Mouse (Mus musculus) brain, embryonic 14.5 days (tissue): Measurements from ENCODE around the gene Mcat. TPM values are rescaled to one million over a fixed set of nuclear protein-coding genes. Genes with fewer than 3 reads are reported as not detected.
"Not testable (repeated sequence)": the region's sequence is repeated elsewhere in the genome, so short reads cannot be mapped to it uniquely, and the experiment has no call there.

ENCODE experiments used
- DNase-seq: peaks from one replicate; pipeline ENCODE4 v3.0.0-alpha.2; 2011; ENCODE audit warnings: low read depth
- CTCF ChIP-seq: fragments of 200-500 bp; IDR thresholded peaks from 2 replicates; pipeline ENCODE4 v1.5.1; 2012; ENCODE audit warnings: inconsistent platforms, mild to moderate bottlenecking, moderate library complexity, borderline replicate concordance; ENCODE audit not compliant: insufficient read depth, insufficient read length; ENCODE audit errors: extremely low read depth
- POLR2A ChIP-seq: fragments of 200-500 bp; IDR thresholded peaks from 2 replicates; pipeline ENCODE4 v1.6.1; 2012; ENCODE audit warnings: mild to moderate bottlenecking, inconsistent platforms, borderline replicate concordance; ENCODE audit not compliant: poor library complexity, insufficient read depth, insufficient read length, severe bottlenecking; ENCODE audit errors: extremely low read depth
- polyA plus RNA-seq: library from polyadenylated mRNA; depleted of rRNA; stranded (reverse); fragments of >200 nt; gene quantifications from 2 replicates; pipeline ENCODE4 v1.2.3, GENCODE M21; 2012; rRNA removed

Gene Mcat
- polyA plus RNA-seq, 1 experiment, result 32.8 TPM

DNA sequence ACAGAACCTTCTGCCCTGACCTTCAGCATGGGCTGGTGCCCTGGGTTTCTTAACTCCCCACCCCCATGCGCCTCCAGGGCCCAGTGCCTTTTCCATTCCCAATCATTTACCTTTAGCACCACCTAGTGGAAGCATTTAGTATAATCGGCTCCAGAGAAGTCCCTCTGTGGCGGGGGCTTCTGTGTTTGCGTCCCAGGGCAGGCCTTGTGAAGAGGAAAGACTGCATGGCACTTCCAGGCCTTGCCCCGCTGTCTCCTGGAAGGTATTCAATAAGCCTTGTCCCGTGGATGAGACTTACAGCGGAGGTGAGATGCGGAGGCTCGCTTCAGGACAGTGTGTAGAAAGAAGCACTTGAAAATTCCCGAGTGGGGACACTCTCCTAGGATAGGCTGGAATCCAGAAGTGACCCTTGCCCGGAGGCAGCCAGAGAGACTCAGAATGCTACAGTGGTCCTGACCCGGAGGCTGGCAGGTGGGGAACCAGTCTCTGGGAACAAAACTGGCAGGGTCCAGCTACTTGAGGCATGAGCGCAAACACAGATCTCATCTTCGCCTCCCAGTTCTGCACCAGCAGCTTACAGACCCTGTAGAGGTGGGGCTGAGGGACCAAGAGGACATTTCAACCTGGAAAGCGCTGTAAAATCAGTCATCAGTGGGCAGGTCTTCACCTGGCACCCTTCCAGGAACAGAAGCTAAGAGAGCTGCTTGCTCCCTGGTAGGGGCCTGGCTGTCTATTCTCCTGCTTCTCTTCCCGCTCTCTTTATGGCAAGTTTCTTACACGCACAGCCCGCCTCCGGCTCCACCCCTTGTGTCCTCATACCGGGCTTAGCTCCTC lies 45.2 kb downstream of the Mcat start:
- DNase-seq, result peak; percentile 81
- TF ChIP-seq POLR2A (no peak), CTCF (peak; percentile 80)

DNA sequence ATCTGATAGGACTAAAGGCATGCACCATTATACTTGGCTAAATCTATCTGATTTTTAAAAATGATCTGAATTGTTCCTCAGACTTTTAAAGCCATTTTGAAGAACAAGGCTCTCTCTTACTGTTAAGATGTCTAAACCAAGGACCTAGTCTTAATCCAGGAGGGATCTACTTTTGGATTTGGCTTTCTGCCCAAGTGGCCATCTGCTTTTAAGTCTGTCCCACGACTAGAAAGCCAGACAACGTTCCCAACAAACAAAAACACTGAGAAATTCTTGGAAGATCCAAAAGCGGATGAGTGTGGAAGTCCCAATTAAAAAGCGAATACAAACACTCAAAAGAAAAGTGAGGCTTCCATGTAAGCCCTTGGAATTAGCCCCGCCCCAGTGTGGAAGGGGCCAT lies 48.6 kb downstream of the Mcat start:
- TF ChIP-seq POLR2A, result no peak
- TF ChIP-seq CTCF, result no peak
- DNase-seq, result peak; percentile 24

DNA sequence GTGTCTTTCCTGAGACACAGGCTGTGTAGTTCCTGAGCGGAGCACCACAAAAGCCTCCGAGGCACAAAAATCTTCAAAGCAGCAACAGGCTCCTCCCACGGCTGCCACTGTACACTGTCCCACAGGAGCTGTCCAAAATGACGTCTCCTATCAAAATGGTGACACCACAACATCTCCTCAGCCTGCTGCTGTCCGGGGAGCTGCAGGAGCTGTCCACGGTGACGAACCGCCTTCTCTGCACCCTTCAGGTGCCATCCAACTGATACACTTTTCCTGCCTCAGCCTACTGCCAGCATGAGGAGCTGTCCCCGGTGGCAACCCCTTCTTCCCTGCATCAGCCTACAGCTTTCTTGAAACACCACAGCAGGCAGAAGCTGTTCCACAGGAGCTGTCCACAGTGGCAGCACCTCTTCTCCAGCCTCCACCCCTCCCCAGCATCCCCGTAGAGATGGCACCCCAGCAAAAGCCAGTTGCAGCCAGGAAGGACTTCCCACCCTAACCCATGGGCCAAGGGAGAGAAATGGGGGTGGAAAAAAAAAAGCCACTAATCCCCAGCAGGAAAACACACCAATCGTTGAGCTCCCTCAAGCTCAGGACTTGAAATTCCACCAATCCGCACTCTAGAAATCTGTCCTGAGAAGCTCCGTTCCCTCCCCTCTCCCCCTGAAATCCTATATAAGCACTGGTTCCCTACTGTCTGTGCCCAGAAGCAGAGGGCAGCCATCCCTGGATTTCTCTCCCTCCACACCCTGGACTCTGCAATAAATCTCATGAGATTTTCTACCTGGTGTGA lies 50.9 kb downstream of the Mcat start:
- DNase-seq, result no peak
- TF ChIP-seq POLR2A, result no peak
- TF ChIP-seq CTCF, result no peak

DNA sequence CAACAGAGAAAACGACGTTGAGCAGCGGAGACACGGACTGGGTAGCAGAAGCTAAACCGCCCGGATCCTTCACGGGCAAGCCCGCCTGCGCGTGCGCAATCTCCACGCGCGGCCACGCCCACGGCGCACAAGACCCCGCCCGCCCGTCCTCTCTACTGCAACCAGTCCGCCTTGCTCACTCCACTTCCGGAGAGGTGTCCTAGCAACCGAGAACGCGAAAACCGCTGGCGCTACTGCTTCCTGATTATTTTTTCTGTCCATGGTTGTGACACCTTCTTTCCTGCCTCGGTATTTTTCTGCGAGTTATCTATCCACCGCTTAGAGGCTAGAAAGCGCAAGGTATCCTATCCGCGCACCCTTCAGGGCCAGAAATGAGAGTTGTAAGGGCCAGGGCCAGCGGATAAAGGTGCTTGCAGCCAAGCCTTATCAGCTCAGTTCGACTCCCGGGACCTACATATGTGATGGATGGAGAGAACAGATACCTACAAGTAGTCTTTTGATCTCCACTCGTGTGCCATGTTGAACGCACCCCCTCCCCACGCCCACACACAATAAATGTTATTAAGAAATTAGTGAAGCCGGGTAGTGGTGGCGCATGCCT lies 52.7 kb downstream of the Mcat start, which contains the start of gene Ttll1:
TSS of gene Ttll1 (minus strand) at position 89 of the 601 bp plus-strand sequence.
- no peak for TF ChIP-seq CTCF
- TF ChIP-seq POLR2A, result peak; percentile 69; the same call in 1 of the 2 replicates
- DNase-seq, result peak; percentile 98

DNA sequence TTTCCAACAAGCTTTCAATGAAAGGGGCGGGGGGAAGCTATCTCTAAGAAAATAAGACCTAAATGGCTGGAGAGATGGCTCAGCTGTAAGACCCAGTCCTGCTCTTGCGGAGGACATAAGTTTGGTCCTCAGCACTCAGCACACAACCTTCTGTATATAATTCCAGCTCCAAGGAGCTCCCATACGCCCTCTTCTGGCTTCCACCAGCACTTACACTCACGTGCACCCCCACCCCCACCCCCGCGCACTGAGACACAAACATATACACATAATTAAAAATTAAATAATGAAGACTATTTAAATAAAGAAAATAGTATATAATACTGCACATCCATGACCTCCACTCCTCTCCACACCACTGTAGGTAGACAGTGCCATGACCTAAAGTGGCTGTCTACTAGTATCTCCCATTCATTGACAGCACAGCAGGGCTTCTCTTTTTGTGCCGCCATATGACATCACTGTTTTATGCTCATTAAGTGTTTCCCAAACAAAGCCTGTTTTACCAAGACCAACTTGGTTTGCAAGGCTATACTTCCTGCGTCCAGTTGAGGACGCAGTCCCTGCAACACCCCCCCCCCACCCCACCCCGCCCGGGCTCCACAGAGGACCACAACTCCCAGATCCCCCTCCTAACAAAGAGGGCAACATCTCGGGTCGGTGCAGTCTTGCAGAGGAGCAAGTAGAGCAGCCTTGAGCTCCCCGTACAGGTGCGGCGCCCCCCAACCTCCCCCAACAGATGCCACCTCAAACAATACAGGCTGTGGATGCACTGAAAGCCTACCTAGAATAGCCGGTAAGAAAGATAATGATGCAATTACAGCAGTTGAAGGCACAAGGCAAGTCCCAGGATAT lies 53.4 kb downstream of the Mcat start:
- TF ChIP-seq CTCF (peak; percentile 25; the same call in 1 of the 2 replicates), POLR2A (no peak)
- DNase-seq, result no peak

DNA sequence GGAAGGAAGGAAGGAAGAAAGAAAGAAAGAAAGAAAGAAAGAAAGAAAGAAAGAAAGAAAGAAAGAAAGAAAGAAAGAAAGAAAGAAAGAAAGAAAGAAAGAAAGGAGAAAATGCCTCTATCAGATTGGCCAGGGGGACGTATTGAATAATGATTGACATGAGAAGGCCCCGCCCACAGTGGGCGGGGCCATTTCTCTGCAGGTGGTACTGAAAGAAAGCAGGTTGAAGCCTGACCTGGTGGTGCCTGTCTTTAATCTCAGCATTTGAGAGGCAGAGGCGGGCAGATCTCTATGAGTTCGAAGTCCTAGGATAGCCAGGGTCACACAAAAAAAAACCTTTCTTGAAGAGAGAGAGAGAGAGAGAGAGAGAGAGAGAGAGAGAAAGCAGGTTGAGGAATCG lies 62.1 kb downstream of the Mcat start:
- not testable (repeated sequence) for DNase-seq

DNA sequence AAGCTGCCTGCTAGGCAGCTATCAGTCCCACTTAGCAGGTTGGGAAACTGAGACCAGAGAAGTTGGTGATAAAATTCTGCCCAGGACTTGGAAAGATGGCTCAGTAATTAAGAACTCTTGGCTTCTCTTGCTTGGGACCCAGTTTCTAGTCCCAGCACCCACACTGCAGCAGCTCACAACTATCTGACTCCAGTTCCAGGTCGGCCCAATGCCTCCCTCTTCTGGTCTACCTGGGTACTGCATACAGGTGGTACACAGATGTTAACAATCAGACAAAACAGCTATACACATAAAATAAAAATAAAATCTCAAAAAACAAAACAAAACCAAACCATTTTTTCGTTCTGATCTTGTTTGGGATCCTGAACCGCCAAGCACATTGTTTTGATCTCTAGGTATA lies 63.2 kb downstream of the Mcat start:
- DNase-seq, result no peak
- TF ChIP-seq CTCF (peak; percentile 47; the same call in 1 of the 2 replicates), POLR2A (no peak)

DNA sequence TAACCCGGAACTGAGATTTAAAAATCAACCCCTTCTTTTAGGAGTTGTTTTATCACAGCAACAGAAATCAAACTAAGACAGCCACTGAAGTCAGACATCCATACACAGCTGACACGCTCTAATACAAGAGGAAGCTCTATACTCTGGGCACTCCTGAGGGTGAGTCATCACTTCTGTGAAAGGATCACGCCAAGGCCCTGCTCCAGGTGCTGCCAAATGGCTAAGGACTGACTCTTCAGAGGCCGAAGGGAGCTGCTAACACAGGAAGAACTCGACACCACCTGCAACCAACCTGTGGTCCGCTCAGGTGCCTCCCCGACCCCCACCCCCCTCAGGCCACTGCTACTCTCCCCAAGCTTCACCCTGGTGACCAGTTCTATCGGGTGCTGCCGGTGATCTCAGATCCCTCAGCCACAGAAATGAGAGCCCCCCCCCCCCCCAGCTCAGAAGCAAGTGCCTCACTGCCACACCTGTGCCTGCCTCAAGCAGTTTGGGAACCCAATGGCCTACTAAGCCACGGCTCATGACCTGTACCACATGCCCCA lies 64.3 kb downstream of the Mcat start:
- DNase-seq, result no peak
- TF ChIP-seq POLR2A (no peak), CTCF (no peak)

DNA sequence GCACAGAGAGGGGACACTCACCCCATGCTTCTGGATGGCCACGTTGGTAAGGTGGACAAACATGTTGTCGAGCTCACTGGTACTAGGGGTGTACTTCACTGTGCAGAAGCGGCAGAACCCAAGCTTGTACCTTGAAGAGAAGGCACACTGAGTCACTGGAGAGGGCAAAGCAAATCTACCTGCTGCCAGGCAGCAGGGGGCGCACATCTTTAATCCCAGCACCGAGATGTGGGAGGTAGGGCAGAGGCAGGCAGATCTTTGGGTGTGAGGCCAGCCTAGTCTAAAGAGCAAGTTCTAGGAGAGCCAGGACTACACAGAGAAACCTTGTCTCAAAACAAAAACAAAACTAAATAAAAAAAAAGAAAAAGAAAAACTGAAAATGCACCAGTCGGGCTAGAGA lies 66.3 kb downstream of the Mcat start:
- no peak for DNase-seq

More for the DNA sequence above, 66.3 kb downstream of the Mcat start:
- TF ChIP-seq POLR2A, result no peak
- TF ChIP-seq CTCF, result 0 out of 2 replicates have a peak, but pooled peaks have one; percentile 7

Other genes starting within 250 kb of the Mcat start
- 40.3 and 43.9 TPM in 2 replicates for gene Arfgap3, start 213.5 kb downstream of the Mcat start, polyA plus RNA-seq
- 23.7 and 31.4 TPM in 2 replicates for gene Pacsin2, start 99.2 kb downstream of the Mcat start, polyA plus RNA-seq
- gene Ttll1, start 52.9 kb downstream of the Mcat start, polyA plus RNA-seq, result 58.1 and 89.6 TPM in 2 replicates
- gene Bik, start 36.9 kb downstream of the Mcat start, polyA plus RNA-seq, result 0.71 and 1.3 TPM in 2 replicates
- 7.1 and 9.9 TPM in 2 replicates for gene Tspo, start 195 bp downstream of the Mcat start, polyA plus RNA-seq
- 49.8 and 56.6 TPM in 2 replicates for gene Ttll12, start 31.4 kb upstream of the Mcat start, polyA plus RNA-seq
- 15.1 and 24.7 TPM in 2 replicates for gene Scube1, start 161.2 kb upstream of the Mcat start, polyA plus RNA-seq
- gene Mpped1, start 215.7 kb upstream of the Mcat start, polyA plus RNA-seq, result 51.5 and 124 TPM in 2 replicates